Mouse (Mus musculus) stomach, embryonic 16.5 days (tissue): Measurements from ENCODE around the gene Tln1. TPM values are rescaled to one million over a fixed set of nuclear protein-coding genes. Genes with fewer than 3 reads are reported as not detected.

Experiments used
- ATAC-seq: fragments of 200-750 bp; cut with Nextera tagmentation; 2 replicates; pipeline ENCODE4 v1.8.0; 2017; ENCODE audit warnings: moderate number of reproducible peaks, moderate TSS enrichment; ENCODE audit not compliant: insufficient read depth, low FRiP score
- H3K27ac ChIP-seq: fragments of 300-500 bp; sonication (generic); 2 replicates; pipeline ENCODE4 v1.5.1; 2014; ENCODE audit warnings: low read length
- H3K27me3 ChIP-seq: fragments of 300-500 bp; sonication (generic); 2 replicates; pipeline ENCODE4 v1.6.1; 2014; ENCODE audit warnings: low read length, control low read depth, mixed read lengths; ENCODE audit not compliant: control insufficient read depth, insufficient read depth
- H3K36me3 ChIP-seq: fragments of 300-500 bp; sonication (generic); 2 replicates; pipeline ENCODE4 v1.6.1; 2014; ENCODE audit warnings: low read length; ENCODE audit not compliant: control insufficient read depth, insufficient read depth
- H3K4me1 ChIP-seq: fragments of 300-500 bp; sonication (generic); 2 replicates; pipeline ENCODE4 v1.6.1; 2014; ENCODE audit warnings: low read length, control low read depth, mixed read lengths; ENCODE audit not compliant: control insufficient read depth, insufficient read depth
- H3K4me2 ChIP-seq: fragments of 300-500 bp; sonication (generic); 2 replicates; pipeline ENCODE4 v1.6.1; 2014; ENCODE audit warnings: low read depth, low read length, mixed read lengths
- H3K4me3 ChIP-seq: fragments of 300-500 bp; sonication (generic); replicated peaks from 2 replicates; pipeline ENCODE4 v1.5.1; 2014; ENCODE audit warnings: mild to moderate bottlenecking, low read length
- H3K9ac ChIP-seq: fragments of 300-500 bp; sonication (generic); 2 replicates; pipeline ENCODE4 v1.6.1; 2014; ENCODE audit warnings: low read length
- H3K9me3 ChIP-seq: fragments of 300-500 bp; sonication (generic); replicated peaks from 2 replicates; pipeline ENCODE4 v1.6.1; 2016; ENCODE audit warnings: low read length, control low read depth; ENCODE audit not compliant: control insufficient read depth
- WGBS: fragments of 180-500 bp; shearing (Covaris S2); extraction: QIAGEN DNeasy Blood & Tissue Kit; methylation state at CpG from one replicate; pipeline ENCODE4 v1.1.7; 2014; 5-methylcytosine and 5-hydroxymethylcytosine counted together
- polyA plus RNA-seq: library from polyadenylated mRNA; unstranded; fragments of >200 nt; fragmentation: Nextera tagmentation; extraction: Ambion mirVana; gene quantifications from 2 replicates; pipeline ENCODE4 v1.2.1, GENCODE M21; 2015

Tln1 gene
- polyA plus RNA-seq, 1 experiment from 2014 or later = 64.8 TPM

DNA sequence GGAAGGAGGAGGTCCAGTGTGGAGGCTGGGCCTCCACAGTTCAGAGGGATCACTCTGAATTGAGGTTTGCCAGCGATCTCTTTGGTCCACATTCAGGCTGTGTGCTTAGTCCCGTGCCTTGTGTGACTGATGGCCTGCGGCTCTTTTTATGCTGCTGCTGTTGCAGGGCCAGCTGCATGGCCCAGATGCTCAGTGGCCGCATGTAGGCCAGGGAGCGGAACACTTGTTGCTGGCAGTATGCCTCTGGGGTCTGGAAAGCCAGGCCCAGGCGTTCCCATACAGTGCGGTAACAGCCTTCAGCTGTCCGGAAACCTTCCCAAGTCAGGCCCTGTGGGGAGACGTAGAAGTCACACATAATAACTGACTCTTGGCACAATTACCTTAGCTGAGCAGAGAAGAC lies 4.6 kb upstream of the Tln1 start:
- no peak overlapping the region for H3K4me2 ChIP-seq
- 96% methylated on average over 9 of the region's 9 CpGs for WGBS
- no peak overlapping the region for H3K4me3 ChIP-seq
- peaks cover 11% of the 10 kb centered on the region for H3K4me1 ChIP-seq
- no peak overlapping the region for H3K27ac ChIP-seq
- H3K9ac ChIP-seq = no peak overlapping the region
- peaks cover 34% of the 10 kb centered on the region for H3K36me3 ChIP-seq
- H3K9me3 ChIP-seq = no peaks in the 10 kb centered on the region
- no peaks in the 10 kb centered on the region for H3K27me3 ChIP-seq
- ATAC-seq = no peak

GRCm38 (mm10) chr4:43564231-43564630 lies 1.7 kb upstream of the Tln1 start:
- no peak overlapping the region for H3K4me3 ChIP-seq
- 35% methylated on average over 2 of the region's 2 CpGs for WGBS
- no peaks in the 10 kb centered on the region for H3K9me3 ChIP-seq
- no peak overlapping the region for H3K27ac ChIP-seq
- H3K9ac ChIP-seq = no peak overlapping the region
- no peak for ATAC-seq
- H3K36me3 ChIP-seq = peaks cover 34% of the 10 kb centered on the region
- H3K27me3 ChIP-seq = no peaks in the 10 kb centered on the region
- no peak overlapping the region; the same call in 1 of the 2 replicates for H3K4me2 ChIP-seq
- H3K4me1 ChIP-seq = peaks cover 31% of the 10 kb centered on the region

DNA sequence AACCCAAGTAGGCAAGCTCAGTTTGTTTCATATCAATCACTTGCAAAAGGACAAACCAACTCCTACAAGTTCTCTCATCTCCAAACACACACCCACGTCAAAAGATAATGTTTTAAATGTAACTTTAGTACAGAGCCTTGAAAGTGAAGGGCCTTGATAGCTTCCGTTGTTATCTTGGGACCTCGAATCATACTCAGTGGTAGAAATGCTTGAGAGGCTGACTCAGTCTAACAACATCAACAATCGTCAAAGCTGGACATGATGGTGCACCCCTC lies 1.0 kb upstream of the Tln1 start:
- Histone ChIP-seq H3K9me3 (no peaks in the 10 kb centered on the region), H3K4me3 (peak overlapping the region; percentile 93), H3K27ac (peak overlapping the region; percentile 100; the same call in 1 of the 2 replicates), H3K36me3 (peaks cover 31% of the 10 kb centered on the region), H3K9ac (peak overlapping the region; percentile 98), H3K27me3 (no peaks in the 10 kb centered on the region), H3K4me1 (peaks cover 38% of the 10 kb centered on the region), H3K4me2 (peak overlapping the region; percentile 88)
- ATAC-seq = no peak
- 71% methylated on average over 4 of the region's 4 CpGs for WGBS

GRCm38 (mm10) chr4:43562769-43563600 lies 494 bp upstream of the Tln1 start:
- WGBS = 3% methylated on average over 22 of the region's 22 CpGs
- Histone ChIP-seq H3K9ac (peak overlapping the region; percentile 98), H3K27ac (peak overlapping the region; percentile 100), H3K4me3 (peak overlapping the region; percentile 93), H3K4me1 (peaks cover 44% of the 10 kb centered on the region), H3K36me3 (peaks cover 27% of the 10 kb centered on the region), H3K4me2 (peak overlapping the region; percentile 88), H3K9me3 (no peaks in the 10 kb centered on the region), H3K27me3 (no peaks in the 10 kb centered on the region)
- ATAC-seq = no peak

GRCm38 (mm10) chr4:43561436-43561996 lies 975 bp downstream of the Tln1 start:
- peaks cover 19% of the 10 kb centered on the region; the same call in 1 of the 2 replicates for H3K36me3 ChIP-seq
- under 1% methylated on average over 16 of the region's 16 CpGs for WGBS
- no peaks in the 10 kb centered on the region for H3K9me3 ChIP-seq

GRCm38 (mm10) chr4:43560976-43561375 lies 1.5 kb downstream of the Tln1 start:
- Histone ChIP-seq H3K36me3 (peaks cover 19% of the 10 kb centered on the region; the same call in 1 of the 2 replicates), H3K9me3 (no peaks in the 10 kb centered on the region), H3K27me3 (no peaks in the 10 kb centered on the region), H3K4me3 (peak overlapping the region; percentile 93), H3K27ac (peak overlapping the region; percentile 100), H3K9ac (peak overlapping the region; percentile 98), H3K4me1 (peaks cover 50% of the 10 kb centered on the region), H3K4me2 (peak overlapping the region; percentile 96)
- WGBS = 25% methylated on average over 2 of the region's 2 CpGs
- no peak for ATAC-seq

More at GRCm38 (mm10) chr4:43561436-43561996, 975 bp downstream of the Tln1 start:
- peak overlapping the region; percentile 98 for H3K9ac ChIP-seq
- peak overlapping the region; percentile 93 for H3K4me3 ChIP-seq
- H3K27ac ChIP-seq = peak overlapping the region; percentile 100
- H3K27me3 ChIP-seq = no peaks in the 10 kb centered on the region
- ATAC-seq = 0 out of 2 replicates have a peak, but pooled peaks have one; percentile 8
- H3K4me2 ChIP-seq = peak overlapping the region; percentile 96
- peaks cover 50% of the 10 kb centered on the region for H3K4me1 ChIP-seq

- WGBS = 35% methylated on average over 6 of the region's 6 CpGs
- Histone ChIP-seq H3K27ac (peak overlapping the region; percentile 89), H3K4me3 (peak overlapping the region; percentile 93), H3K9ac (peak overlapping the region; percentile 98), H3K4me1 (peaks cover 50% of the 10 kb centered on the region), H3K27me3 (no peaks in the 10 kb centered on the region), H3K4me2 (peak overlapping the region; percentile 96), H3K9me3 (no peaks in the 10 kb centered on the region), H3K36me3 (peaks cover 21% of the 10 kb centered on the region)
- no peak for ATAC-seq
Observed at GRCm38 (mm10) chr4:43560243-43560611, 2.3 kb downstream of the Tln1 start.

DNA sequence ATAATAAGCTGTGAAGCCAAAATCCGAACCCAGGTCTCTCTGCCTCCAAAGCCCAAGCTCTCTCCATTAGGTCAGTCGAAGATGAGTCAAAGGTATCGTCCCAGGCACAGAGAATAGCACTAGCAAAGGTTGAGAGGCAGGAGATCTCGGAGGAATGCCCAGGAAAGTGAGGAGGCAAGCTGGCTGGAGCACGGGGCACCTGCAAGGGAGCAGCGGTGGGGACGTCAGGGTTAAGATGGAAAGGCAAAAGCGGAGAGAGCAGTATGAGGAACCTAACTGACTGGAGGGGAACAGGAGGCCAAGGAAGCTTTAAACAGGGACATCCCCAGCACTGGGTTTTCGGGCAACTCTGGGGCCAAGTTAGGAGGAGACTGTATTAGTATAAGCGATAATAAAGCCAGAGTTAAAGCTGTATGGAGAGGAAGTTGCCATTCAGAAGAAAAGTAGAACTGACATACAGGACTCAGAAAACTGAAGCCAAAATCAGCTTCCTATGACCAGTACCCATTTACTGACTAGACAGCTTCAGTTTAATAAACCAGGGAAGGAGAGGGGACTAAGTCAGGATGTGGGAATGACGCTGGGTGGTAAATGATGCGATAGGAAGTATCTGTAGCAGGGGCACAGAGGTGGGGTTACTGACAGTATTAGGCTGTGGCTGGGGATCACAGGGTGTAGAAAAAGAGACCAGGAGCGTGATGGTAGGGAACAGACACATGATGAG lies 2.8 kb downstream of the Tln1 start:
- Histone ChIP-seq H3K4me3 (peak overlapping the region; percentile 93), H3K9me3 (no peaks in the 10 kb centered on the region), H3K27ac (peak overlapping the region; percentile 89), H3K4me1 (peaks cover 50% of the 10 kb centered on the region), H3K9ac (peak overlapping the region; percentile 98), H3K4me2 (peak overlapping the region; percentile 96), H3K36me3 (peaks cover 22% of the 10 kb centered on the region), H3K27me3 (no peaks in the 10 kb centered on the region)
- no peak for ATAC-seq
- 56% methylated on average over 13 of the region's 13 CpGs for WGBS
